Mouse (Mus musculus) olfactory bulb, adult 2 months (tissue): ENCODE results near the gene Zbtb49. TPM values are rescaled to one million over a fixed set of nuclear protein-coding genes. Genes with fewer than 3 reads are reported as not detected.
A peak's percentile ranks its signal among the peaks of the same experiment; 100 is the strongest.

Experiments used
- H3K27ac ChIP-seq: fragments of 200-500 bp; 2 replicates; pipeline ENCODE4 v1.5.1; 2012; ENCODE audit warnings: low read depth, low read length; ENCODE audit not compliant: insufficient read depth
- H3K4me1 ChIP-seq: fragments of 200-500 bp; 2 replicates; pipeline ENCODE4 v1.6.1; 2012; ENCODE audit warnings: low read length; ENCODE audit not compliant: control insufficient read depth, insufficient read depth
- H3K4me3 ChIP-seq: fragments of 200-500 bp; 2 replicates; pipeline ENCODE4 v1.5.1; 2012; ENCODE audit warnings: mild to moderate bottlenecking, low read depth, low read length, moderate library complexity; ENCODE audit not compliant: insufficient read depth
- CTCF ChIP-seq: fragments of 200-500 bp; IDR thresholded peaks from 2 replicates; pipeline ENCODE4 v1.5.1; 2012; ENCODE audit warnings: low read depth, mild to moderate bottlenecking, low read length, moderate library complexity; ENCODE audit not compliant: insufficient read depth
- POLR2A ChIP-seq: fragments of 200-500 bp; IDR thresholded peaks from 2 replicates; pipeline ENCODE4 v1.6.1; 2012; ENCODE audit warnings: mild to moderate bottlenecking, low read depth, low read length, moderate library complexity; ENCODE audit not compliant: insufficient read depth
- WGBS: fragments of 180-500 bp; shearing (Covaris S2); methylation state at CpG from one replicate; pipeline ENCODE4 v1.1.7; 2018; 5-methylcytosine and 5-hydroxymethylcytosine counted together
- polyA plus RNA-seq: library from polyadenylated mRNA; stranded (reverse); fragments of >200 nt; gene quantifications from 2 replicates; pipeline ENCODE4 v1.2.4, GENCODE M21; 2012; ENCODE audit warnings: low replicate concordance; ENCODE audit not compliant: missing spikeins, insufficient read depth, insufficient read length

The Zbtb49 gene
- polyA plus RNA-seq, 1 experiment: not detected

DNA sequence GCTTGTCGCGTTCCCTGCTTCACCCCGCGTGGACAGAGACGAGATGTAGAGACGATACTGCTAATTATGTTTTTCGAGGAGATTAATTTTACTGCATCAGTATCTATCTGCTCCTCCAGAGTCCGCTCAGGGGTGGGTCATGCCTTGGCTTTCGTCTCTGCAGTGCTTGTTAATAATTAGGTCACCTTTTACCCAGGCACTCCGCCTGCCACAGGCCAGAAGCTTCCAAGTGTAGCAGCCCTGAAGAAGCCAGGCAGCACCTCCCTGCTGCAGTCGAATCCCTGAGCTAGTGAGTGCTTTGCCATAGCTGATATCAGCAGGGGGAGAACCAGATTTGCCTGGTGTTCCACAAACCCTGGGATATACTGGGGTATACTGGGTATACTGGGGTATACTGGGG lies 51.8 kb downstream of the Zbtb49 start:
- H3K4me1 ChIP-seq: peaks cover 3% of the 10 kb centered on the region; the same call in 1 of the 2 replicates
- no peak overlapping the region for H3K27ac ChIP-seq
- WGBS: 58% methylated on average over 11 of the region's 11 CpGs
- no peak overlapping the region for H3K4me3 ChIP-seq
- TF ChIP-seq CTCF (no peak), POLR2A (no peak)

DNA sequence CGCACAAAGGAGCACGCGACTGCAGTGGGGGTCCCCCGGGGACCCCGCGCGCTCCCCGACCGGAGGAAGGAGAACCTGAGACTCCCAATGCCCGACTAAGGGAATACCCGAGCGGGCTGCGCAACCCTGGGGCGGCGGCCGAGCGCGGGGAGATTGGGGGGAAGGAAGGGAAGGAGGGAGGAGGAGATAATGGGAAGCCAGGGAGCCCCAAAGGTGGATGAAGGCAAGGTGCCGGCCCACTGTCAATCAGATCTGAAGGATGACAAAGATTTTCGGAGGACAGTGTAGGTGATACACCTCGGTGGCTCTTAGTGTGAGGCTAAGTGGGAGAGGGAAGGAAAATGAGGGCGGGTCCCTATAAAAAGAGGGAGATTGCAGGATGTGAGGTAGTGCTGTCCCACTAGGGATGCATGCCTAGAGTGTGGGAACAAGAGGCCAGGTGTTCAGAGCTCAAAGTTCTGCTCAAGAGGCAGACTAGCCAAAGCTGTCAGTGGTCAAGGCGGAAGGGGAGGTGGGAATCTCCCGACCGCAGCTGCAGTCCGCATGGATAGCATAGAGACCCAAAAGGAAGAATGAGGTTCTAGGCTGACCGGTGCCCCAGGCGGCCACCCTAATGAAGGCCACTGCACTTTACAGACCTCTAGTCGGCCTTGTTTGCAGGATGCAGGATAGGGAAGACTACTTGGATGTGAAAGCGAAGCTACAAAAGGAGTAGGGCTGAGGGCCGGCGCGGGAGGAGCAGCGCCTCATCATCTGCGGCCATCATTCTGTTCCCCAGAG lies 60.4 kb downstream of the Zbtb49 start, which contains the start of gene Nsg1:
Gene Nsg1 (minus strand): TSS at position 274 of the 780 bp plus-strand sequence.
- Histone ChIP-seq H3K4me1 (peaks cover 34% of the 10 kb centered on the region), H3K27ac (peak within 1 kb of the TSS; percentile 98), H3K4me3 (peak within 1 kb of the TSS; percentile 89)
- TF ChIP-seq POLR2A (peak; percentile 92; the same call in 1 of the 2 replicates), CTCF (no peak)
- 14% methylated on average over 35 of the region's 35 CpGs for WGBS

GRCm38 (mm10) chr5:38158947-38159633 lies 61.2 kb downstream of the Zbtb49 start:
- Histone ChIP-seq H3K27ac (peak overlapping the region; percentile 98), H3K4me1 (peaks cover 37% of the 10 kb centered on the region), H3K4me3 (peak overlapping the region; percentile 89)
- TF ChIP-seq POLR2A: no peak; the same call in 1 of the 2 replicates
- under 1% methylated on average over 79 of the region's 79 CpGs for WGBS

DNA sequence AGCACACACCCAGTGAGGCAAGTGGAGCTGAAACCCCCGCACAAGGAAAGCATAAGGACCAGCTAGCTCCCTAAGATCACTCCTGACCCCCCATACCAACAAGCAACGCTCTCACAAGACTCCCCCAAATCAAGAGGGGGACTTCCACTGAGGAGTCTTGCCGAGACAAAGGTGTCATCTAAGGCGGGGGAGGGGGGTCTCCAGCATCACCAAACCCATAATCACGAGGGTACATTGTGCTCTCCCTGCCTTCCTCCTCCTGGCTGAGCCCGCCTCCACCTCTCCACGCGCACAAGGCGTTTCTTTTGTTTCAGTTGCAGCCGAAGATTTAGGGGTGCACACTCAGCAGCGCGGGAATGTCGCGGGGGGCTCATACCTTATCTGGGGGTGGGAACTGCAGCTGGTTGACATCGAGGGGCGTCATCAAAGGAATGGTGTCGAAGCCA lies 61.7 kb downstream of the Zbtb49 start:
- TF ChIP-seq POLR2A (0 out of 2 replicates have a peak, but pooled peaks have one; percentile 11), CTCF (no peak)
- WGBS: 3% methylated on average over 17 of the region's 17 CpGs
- peak overlapping the region; percentile 98 for H3K27ac ChIP-seq
- H3K4me1 ChIP-seq: peaks cover 41% of the 10 kb centered on the region
- H3K4me3 ChIP-seq: peak overlapping the region; percentile 89

DNA sequence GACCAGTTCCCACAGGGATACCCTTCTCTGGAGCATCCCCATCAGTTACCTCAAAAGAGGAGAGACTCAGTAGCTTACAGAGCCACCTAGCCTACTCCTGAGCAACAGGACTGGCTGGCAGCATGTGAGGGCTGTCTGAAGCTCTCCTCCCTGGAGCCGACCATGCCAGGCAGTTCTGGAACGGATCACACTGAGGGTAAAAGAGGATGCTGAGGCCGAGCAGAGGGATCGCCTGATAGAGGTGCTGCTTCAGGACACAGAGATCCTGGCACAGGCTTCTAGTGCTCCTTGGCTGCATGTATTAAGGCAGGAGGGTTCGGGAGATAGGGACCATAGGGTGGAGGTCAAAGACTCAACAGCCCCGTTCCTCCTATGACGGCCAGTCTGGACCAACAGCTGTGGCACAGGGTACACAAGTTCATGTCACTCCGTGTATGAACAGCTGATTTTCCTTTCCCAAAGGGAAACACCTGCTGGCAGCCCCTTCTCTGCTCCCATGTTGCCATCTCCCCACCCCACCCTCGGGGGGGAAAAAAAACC lies 62.7 kb downstream of the Zbtb49 start:
- TF ChIP-seq CTCF (no peak), POLR2A (no peak)
- peaks cover 50% of the 10 kb centered on the region for H3K4me1 ChIP-seq
- 11% methylated on average over 9 of the region's 9 CpGs for WGBS

GRCm38 (mm10) chr5:38153636-38154035 lies 66.6 kb downstream of the Zbtb49 start:
- peak overlapping the region; percentile 65; the same call in 1 of the 2 replicates for H3K27ac ChIP-seq
- peak overlapping the region; percentile 1; the same call in 1 of the 2 replicates for H3K4me3 ChIP-seq
- peaks cover 63% of the 10 kb centered on the region for H3K4me1 ChIP-seq
- 76% methylated on average over 5 of the region's 5 CpGs for WGBS
- TF ChIP-seq CTCF (no peak), POLR2A (no peak)

More for the DNA sequence above, 62.7 kb downstream of the Zbtb49 start:
- Histone ChIP-seq H3K27ac (peak overlapping the region; percentile 98), H3K4me3 (peak overlapping the region; percentile 89)

DNA sequence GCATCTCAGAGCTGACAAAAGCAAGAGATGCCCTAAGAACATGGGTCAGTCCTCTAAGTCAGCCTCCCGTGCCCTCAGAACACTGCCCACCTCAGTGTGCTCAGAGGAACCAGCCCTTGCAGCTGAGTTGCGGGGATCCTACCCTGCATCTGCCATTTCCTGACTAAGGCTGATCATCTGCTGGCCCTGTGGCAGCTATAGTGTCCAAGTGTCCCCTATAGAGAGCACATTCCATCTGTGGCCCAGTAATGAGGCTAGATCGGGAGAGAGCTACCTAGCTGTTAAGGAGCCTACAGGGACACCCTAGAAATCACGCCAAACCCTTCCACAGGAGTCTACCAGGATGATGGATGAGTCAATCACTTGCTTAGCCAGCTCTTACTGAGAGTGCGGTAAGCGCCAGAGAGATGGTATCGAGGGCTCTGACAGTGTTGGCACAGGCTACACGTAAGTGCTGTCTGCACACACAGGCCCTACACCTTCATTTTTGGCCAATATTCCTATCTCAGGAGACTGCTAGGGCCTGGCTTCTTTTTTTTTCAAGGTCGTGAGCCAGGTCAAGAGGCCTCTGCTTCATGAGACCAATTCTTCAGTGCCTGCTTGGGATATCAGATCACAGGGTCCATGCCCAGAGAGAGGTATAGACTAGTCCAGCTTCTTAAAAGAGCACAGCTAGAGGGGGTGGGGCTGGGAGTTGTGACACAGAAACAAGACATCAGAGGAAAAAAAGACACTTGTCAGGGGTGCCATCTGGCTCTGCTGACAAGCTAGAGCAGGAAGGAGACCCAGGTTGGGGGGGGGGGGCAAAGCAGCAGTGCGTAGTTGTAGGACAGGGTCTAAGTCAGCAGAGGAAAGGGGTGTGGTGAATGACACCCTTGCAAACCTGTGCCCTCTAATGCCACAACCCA lies 67.8 kb downstream of the Zbtb49 start:
- 56% methylated on average over 10 of the region's 10 CpGs for WGBS
- Histone ChIP-seq H3K4me1 (peaks cover 62% of the 10 kb centered on the region), H3K27ac (peak overlapping the region; percentile 98), H3K4me3 (no peak overlapping the region)
- TF ChIP-seq CTCF: no peak

DNA sequence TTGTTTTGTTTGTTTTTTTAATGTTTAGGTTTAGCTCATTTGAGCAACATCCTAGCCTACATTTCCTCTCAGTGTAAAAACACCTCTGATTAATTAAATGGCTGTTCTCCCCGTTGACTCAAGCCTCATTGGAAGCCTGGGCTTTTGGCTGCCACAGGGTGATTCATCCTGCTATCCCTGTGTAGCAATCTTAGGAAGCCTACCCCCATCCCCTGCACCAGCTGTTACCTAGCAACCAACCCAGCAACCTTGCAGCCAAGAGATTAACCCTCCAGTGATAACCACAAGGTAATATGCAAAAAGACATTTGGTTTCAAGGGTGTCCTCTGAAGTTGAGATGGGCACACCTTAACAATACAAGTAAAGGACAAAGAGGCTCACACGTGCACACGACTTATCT lies 69.0 kb downstream of the Zbtb49 start:
- Histone ChIP-seq H3K4me3 (no peak overlapping the region), H3K4me1 (peaks cover 61% of the 10 kb centered on the region), H3K27ac (peak overlapping the region; percentile 98)
- 16% methylated on average over 3 of the region's 3 CpGs for WGBS
- TF ChIP-seq CTCF (no peak), POLR2A (no peak)
